Mouse (Mus musculus) left cerebral cortex, adult 8-10 months (tissue): ENCODE results near the gene Sema4a. TPM values are rescaled to one million over a fixed set of nuclear protein-coding genes. Genes with fewer than 3 reads are reported as not detected.

ENCODE experiments used
- DNase-seq, 2 experiments: peaks; one replicate each; pipeline ENCODE4 v3.0.0; 2022; ENCODE audit warnings: low spot score in 2 of 2
- microRNA-seq, 2 experiments: library from miRNA; unstranded; fragments of <30 nt; microRNA quantifications; one replicate each; pipeline ENCODE4 v1.2.0; 2022
- total RNA-seq, 4 experiments: library from RNA; stranded (reverse); gene quantifications; 2 replicates each; pipeline ENCODE4 v1.2.4; 2022

Sema4a gene
- total RNA-seq, 4 experiments from 2014 or later: 63.2 to 71.4 (median 66.8) TPM

DNA sequence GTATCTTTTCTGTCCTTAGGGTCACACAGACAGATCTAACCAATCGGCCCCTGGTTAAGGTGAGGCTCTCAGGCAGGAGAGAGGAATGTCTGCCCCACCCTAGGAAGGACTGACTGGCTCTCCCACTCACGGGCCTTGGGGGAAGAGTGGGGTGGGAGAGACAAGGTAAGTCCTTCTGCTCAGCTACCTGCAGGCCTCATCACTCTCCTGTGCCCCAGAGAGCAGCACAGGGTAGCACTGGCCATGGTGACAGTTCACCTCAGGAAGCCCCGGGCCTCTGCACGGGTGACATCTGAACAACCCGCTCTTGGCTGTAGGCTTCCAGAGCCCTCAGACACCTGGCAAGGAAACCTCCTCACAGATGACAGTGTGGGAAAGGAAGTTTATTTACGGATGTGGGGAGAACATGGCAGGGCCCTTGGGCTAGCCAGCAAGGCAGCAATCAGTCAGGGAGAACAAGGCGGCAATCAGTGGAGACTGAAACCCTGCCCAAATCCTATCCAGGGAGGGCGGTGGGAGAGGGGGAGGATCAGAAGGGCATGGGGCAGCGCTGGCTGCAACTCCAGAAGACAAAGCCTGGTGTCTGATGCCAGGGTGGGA lies 67.1 kb downstream of the Sema4a start:
- no peak for DNase-seq

Small RNA genes within 50 kb of the gene (microRNA-seq; reads per million reads assigned to microRNA genes)
- gene Mir7011: 0.84 to 1.3 reads per million in 2 experiments

Other genes with a start within 250 kb of the Sema4a start
- not detected for gene Rhbg, start 206.5 kb downstream of the Sema4a start, total RNA-seq
- gene Gm38392, start 174.0 kb downstream of the Sema4a start, total RNA-seq: under 1 TPM in 1 of 4 experiments, not detected in 3; 0.61 TPM
- 1 to 10 TPM; 3.1 to 6.6 (median 4.3) TPM for gene Tsacc, start 164.2 kb downstream of the Sema4a start, total RNA-seq
- 100 to 1,000 TPM; 166 to 184 (median 173) TPM for gene Cct3, start 164.1 kb downstream of the Sema4a start, total RNA-seq
- 100 to 1,000 TPM in 2 of 4 experiments, 10 to 100 TPM in 2; 97.4 to 106 (median 100) TPM for gene Glmp, start 136.2 kb downstream of the Sema4a start, total RNA-seq
- gene Tmem79, start 125.0 kb downstream of the Sema4a start, total RNA-seq: 1 to 10 TPM; 1.4 to 2.8 (median 1.8) TPM
- gene Smg5, start 124.9 kb downstream of the Sema4a start, total RNA-seq: 10 to 100 TPM; 80.2 to 90.1 (median 83.9) TPM
- gene Paqr6, start 96.6 kb downstream of the Sema4a start, total RNA-seq: 10 to 100 TPM; 14.4 to 16.7 (median 14.8) TPM
- 1 to 10 TPM in 2 of 4 experiments, under 1 TPM in 2; 0.63 to 2.3 (median 1.3) TPM for gene Bglap3, start 88.4 kb downstream of the Sema4a start, total RNA-seq
- 1 to 10 TPM in 3 of 4 experiments, not detected in 1; 1.1 to 1.8 (median 1.3) TPM for gene Bglap2, start 82.5 kb downstream of the Sema4a start, total RNA-seq
- gene Bglap, start 76.7 kb downstream of the Sema4a start, total RNA-seq: 1 to 10 TPM in 1 of 4 experiments, not detected in 3; 2.8 TPM
- gene Pmf1, start 50.9 kb downstream of the Sema4a start, total RNA-seq: 1 to 10 TPM; 7.4 to 9.2 (median 7.8) TPM
- 10 to 100 TPM; 72.5 to 77.6 (median 75.9) TPM for gene Slc25a44, start 36.0 kb downstream of the Sema4a start, total RNA-seq
- 10 to 100 TPM; 50.1 to 67.5 (median 60.3) TPM for gene Lmna, start 48.8 kb upstream of the Sema4a start, total RNA-seq
- 1 to 10 TPM; 2.3 to 3.1 (median 2.6) TPM for gene Mex3a, start 71.2 kb upstream of the Sema4a start, total RNA-seq
- gene Rab25, start 87.1 kb upstream of the Sema4a start, total RNA-seq: not detected
- 100 to 1,000 TPM; 102 to 133 (median 110) TPM for gene Lamtor2, start 91.9 kb upstream of the Sema4a start, total RNA-seq
- 100 to 1,000 TPM; 121 to 142 (median 129) TPM for gene Ubqln4, start 92.6 kb upstream of the Sema4a start, total RNA-seq
- 10 to 100 TPM; 85.5 to 93.2 (median 89.8) TPM for gene Ssr2, start 114.7 kb upstream of the Sema4a start, total RNA-seq
- gene Arhgef2, start 144.8 kb upstream of the Sema4a start, total RNA-seq: 100 to 1,000 TPM; 228 to 247 (median 232) TPM
- gene Rxfp4, start 192.0 kb upstream of the Sema4a start, total RNA-seq: not detected
- 10 to 100 TPM; 46.2 to 57.4 (median 51.3) TPM for gene Khdc4, start 224.6 kb upstream of the Sema4a start, total RNA-seq